Mouse (Mus musculus): Measurements from ENCODE around the gene Cntd1. TPM values are rescaled to one million over a fixed set of nuclear protein-coding genes. Genes with fewer than 3 reads are reported as not detected.

Cntd1 gene
- polyA plus RNA-seq, 2 experiments = 0.61 to 1.6 TPM

GRCm38 (mm10) chr11:101311083-101311482 lies 32.3 kb downstream of the Cntd1 start:
- Histone ChIP-seq H3K36me3 (ENCODE audit: control insufficient read depth, insufficient read depth, low read length) (no peaks in the 10 kb centered on the region), H3K9ac (ENCODE audit: low read depth, low read length, severe bottlenecking) (no peak overlapping the region), H3K4me3 (replicated peaks; ENCODE audit: low read length) (no peak overlapping the region), H3K4me2 (replicated peaks; ENCODE audit: low read depth, low read length, severe bottlenecking) (no peak overlapping the region), H3K9me3 (ENCODE audit: control insufficient read depth, low read length) (no peaks in the 10 kb centered on the region), H3K27ac (replicated peaks; ENCODE audit: low read depth, low read length) (no peak overlapping the region), H3K4me1 (ENCODE audit: control insufficient read depth, insufficient read depth, low read length) (no peaks in the 10 kb centered on the region), H3K27me3 (ENCODE audit: control insufficient read depth, insufficient read depth, low read length) (no peaks in the 10 kb centered on the region)
- ATAC-seq (ENCODE audit: low FRiP score, low read depth) = no peak
- no peak for TF ChIP-seq POLR2A (IDR thresholded peaks at IDR 0.05; ENCODE audit: borderline replicate concordance, extremely low read depth, insufficient read depth, insufficient read length)
- WGBS = 90% methylated on average over 3 of the region's 3 CpGs
- DNase-seq (ENCODE audit: low spot score) = no peak

GRCm38 (mm10) chr11:101312150-101312549 lies 33.3 kb downstream of the Cntd1 start:
- no peak for ATAC-seq (ENCODE audit: low FRiP score, low read depth)
- WGBS = 72% methylated on average over 3 of the region's 3 CpGs

GRCm38 (mm10) chr11:101314567-101314966 lies 35.8 kb downstream of the Cntd1 start:
- TF ChIP-seq POLR2A (IDR thresholded peaks at IDR 0.05; ENCODE audit: borderline replicate concordance, extremely low read depth, insufficient read depth, insufficient read length) = no peak
- Histone ChIP-seq H3K9ac (ENCODE audit: low read depth, low read length, severe bottlenecking) (no peak overlapping the region), H3K4me3 (replicated peaks; ENCODE audit: low read length) (no peak overlapping the region), H3K4me2 (replicated peaks; ENCODE audit: low read depth, low read length, severe bottlenecking) (no peak overlapping the region), H3K27me3 (ENCODE audit: control insufficient read depth, insufficient read depth, low read length) (no peaks in the 10 kb centered on the region), H3K4me1 (ENCODE audit: control insufficient read depth, insufficient read depth, low read length) (peaks cover 7% of the 10 kb centered on the region), H3K9me3 (ENCODE audit: control insufficient read depth, low read length) (no peaks in the 10 kb centered on the region), H3K36me3 (ENCODE audit: control insufficient read depth, insufficient read depth, low read length) (peaks cover 18% of the 10 kb centered on the region), H3K27ac (replicated peaks; ENCODE audit: low read depth, low read length) (no peak overlapping the region)
- 84% methylated on average over 1 of the region's 1 CpGs for WGBS
- ATAC-seq (ENCODE audit: low FRiP score, low read depth) (no peak), DNase-seq (ENCODE audit: low spot score) (no peak)

More at GRCm38 (mm10) chr11:101312150-101312549, 33.3 kb downstream of the Cntd1 start:
- Histone ChIP-seq H3K9ac (ENCODE audit: low read depth, low read length, severe bottlenecking) (no peak overlapping the region), H3K9me3 (ENCODE audit: control insufficient read depth, low read length) (no peaks in the 10 kb centered on the region), H3K4me2 (replicated peaks; ENCODE audit: low read depth, low read length, severe bottlenecking) (no peak overlapping the region), H3K27me3 (ENCODE audit: control insufficient read depth, insufficient read depth, low read length) (no peaks in the 10 kb centered on the region), H3K4me1 (ENCODE audit: control insufficient read depth, insufficient read depth, low read length) (peaks cover 6% of the 10 kb centered on the region), H3K27ac (replicated peaks; ENCODE audit: low read depth, low read length) (no peak overlapping the region), H3K36me3 (ENCODE audit: control insufficient read depth, insufficient read depth, low read length) (no peaks in the 10 kb centered on the region), H3K4me3 (replicated peaks; ENCODE audit: low read length) (no peak overlapping the region)
- no peak for DNase-seq (ENCODE audit: low spot score)
- no peak for TF ChIP-seq POLR2A (IDR thresholded peaks at IDR 0.05; ENCODE audit: borderline replicate concordance, extremely low read depth, insufficient read depth, insufficient read length)

GRCm38 (mm10) chr11:101315082-101315650 lies 36.4 kb downstream of the Cntd1 start:
- WGBS = 85% methylated on average over 8 of the region's 8 CpGs
- Histone ChIP-seq H3K27me3 (ENCODE audit: control insufficient read depth, insufficient read depth, low read length) (no peaks in the 10 kb centered on the region), H3K36me3 (ENCODE audit: control insufficient read depth, insufficient read depth, low read length) (peaks cover 24% of the 10 kb centered on the region), H3K9ac (ENCODE audit: low read depth, low read length, severe bottlenecking) (peak overlapping the region; percentile 88), H3K9me3 (ENCODE audit: control insufficient read depth, low read length) (no peaks in the 10 kb centered on the region), H3K4me3 (replicated peaks; ENCODE audit: low read length) (peak overlapping the region; percentile 97), H3K4me1 (ENCODE audit: control insufficient read depth, insufficient read depth, low read length) (peaks cover 7% of the 10 kb centered on the region), H3K27ac (replicated peaks; ENCODE audit: low read depth, low read length) (peak overlapping the region; percentile 21), H3K4me2 (replicated peaks; ENCODE audit: low read depth, low read length, severe bottlenecking) (peak overlapping the region; percentile 94)
- ATAC-seq (ENCODE audit: low FRiP score, low read depth) (no peak), DNase-seq (ENCODE audit: low spot score) (no peak)
- no peak for TF ChIP-seq POLR2A (IDR thresholded peaks at IDR 0.05; ENCODE audit: borderline replicate concordance, extremely low read depth, insufficient read depth, insufficient read length)

- peak within 1 kb of the TSS; percentile 70 for H3K27ac ChIP-seq (replicated peaks; ENCODE audit: low read depth, low read length)
- under 1% methylated on average over 62 of the region's 62 CpGs for WGBS
- peak within 1 kb of the TSS; percentile 88 for H3K9ac ChIP-seq (ENCODE audit: low read depth, low read length, severe bottlenecking)
- H3K4me1 ChIP-seq (ENCODE audit: control insufficient read depth, insufficient read depth, low read length) = peaks cover 7% of the 10 kb centered on the region
- TF ChIP-seq POLR2A (IDR thresholded peaks at IDR 0.05; ENCODE audit: borderline replicate concordance, extremely low read depth, insufficient read depth, insufficient read length) = 0 out of 2 replicates have a peak, but pooled peaks have one; percentile 62
- peak; percentile 92 for ATAC-seq (ENCODE audit: low FRiP score, low read depth)
- peaks cover 31% of the 10 kb centered on the region for H3K36me3 ChIP-seq (ENCODE audit: control insufficient read depth, insufficient read depth, low read length)
- peak; percentile 93 for DNase-seq (ENCODE audit: low spot score)
- H3K4me3 ChIP-seq (replicated peaks; ENCODE audit: low read length) = peak within 1 kb of the TSS; percentile 97
- peak within 1 kb of the TSS; percentile 94 for H3K4me2 ChIP-seq (replicated peaks; ENCODE audit: low read depth, low read length, severe bottlenecking)
- no peaks in the 10 kb centered on the region for H3K27me3 ChIP-seq (ENCODE audit: control insufficient read depth, insufficient read depth, low read length)
- H3K9me3 ChIP-seq (ENCODE audit: control insufficient read depth, low read length) = no peaks in the 10 kb centered on the region
Observed at GRCm38 (mm10) chr11:101315665-101316500, 37.1 kb downstream of the Cntd1 start, which contains the start of gene Psme3. Gene Psme3, plus strand, starts transcription at chr11:101316213.

Measured in limb, embryonic 14.5 days (tissue).